Mouse (Mus musculus): ENCODE data around the gene Tmem189. TPM values are rescaled to one million over a fixed set of nuclear protein-coding genes. Genes with fewer than 3 reads are reported as not detected.

Tmem189 gene
- polyA plus RNA-seq, 1 experiment from 2014 or later, result 13.7 TPM

- Histone ChIP-seq H3K4me3 (ENCODE audit: low read depth, low read length) (no peak overlapping the region), H3K36me3 (ENCODE audit: control insufficient read depth, insufficient read depth) (no peaks in the 10 kb centered on the region), H3K4me2 (ENCODE audit: low read depth, low read length) (no peak overlapping the region), H3K9me3 (replicated peaks; ENCODE audit: control insufficient read depth, low read length) (no peaks in the 10 kb centered on the region), H3K27me3 (ENCODE audit: control insufficient read depth, insufficient read depth, low read depth, low read length) (no peaks in the 10 kb centered on the region; the same call in 1 of the 2 replicates), H3K4me1 (ENCODE audit: control insufficient read depth, low read depth, low read length) (no peaks in the 10 kb centered on the region), H3K9ac (ENCODE audit: low read depth, low read length) (no peak overlapping the region), H3K27ac (ENCODE audit: low read length) (no peak overlapping the region)
- WGBS (ENCODE audit: insufficient replicate concordance), result 22% methylated on average over 4 of the region's 4 CpGs
- no peak for ATAC-seq (ENCODE audit: low read depth)
Measured at GRCm38 (mm10) chr2:167596262-167596661, 93.4 kb downstream of the Tmem189 start.

DNA sequence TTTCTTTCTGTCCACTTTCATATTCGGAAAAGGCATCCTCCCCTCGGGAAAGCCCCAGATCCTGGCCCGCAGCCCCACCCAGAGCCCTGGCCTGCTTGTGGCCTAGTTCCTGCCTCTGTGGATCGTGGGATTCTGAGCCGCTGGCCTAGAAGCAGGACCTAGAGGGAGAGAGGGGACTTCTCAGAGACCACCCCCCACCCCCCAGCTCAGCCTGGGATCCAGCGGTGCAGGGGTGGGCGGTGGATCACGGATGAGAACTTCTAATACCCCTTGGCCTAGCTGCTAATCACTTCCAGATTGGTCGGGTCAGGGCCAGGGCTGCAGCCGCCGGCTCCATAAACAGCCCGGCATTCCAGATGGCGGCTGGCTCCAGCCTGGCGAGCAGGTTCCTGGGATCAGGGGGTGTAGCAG, 93.9 kb downstream of the Tmem189 start:
- H3K4me3 ChIP-seq (ENCODE audit: low read depth, low read length), result no peak overlapping the region
- H3K9me3 ChIP-seq (replicated peaks; ENCODE audit: control insufficient read depth, low read length), result no peaks in the 10 kb centered on the region
- H3K4me2 ChIP-seq (ENCODE audit: low read depth, low read length), result no peak overlapping the region
- no peak overlapping the region for H3K27ac ChIP-seq (ENCODE audit: low read length)
- no peaks in the 10 kb centered on the region for H3K36me3 ChIP-seq (ENCODE audit: control insufficient read depth, insufficient read depth)
- H3K27me3 ChIP-seq (ENCODE audit: control insufficient read depth, insufficient read depth, low read depth, low read length), result no peaks in the 10 kb centered on the region; the same call in 1 of the 2 replicates
- H3K4me1 ChIP-seq (ENCODE audit: control insufficient read depth, low read depth, low read length), result no peaks in the 10 kb centered on the region
- WGBS (ENCODE audit: insufficient replicate concordance), result 74% methylated on average over 14 of the region's 14 CpGs
- no peak for ATAC-seq (ENCODE audit: low read depth)
- no peak overlapping the region for H3K9ac ChIP-seq (ENCODE audit: low read depth, low read length)

- Histone ChIP-seq H3K27me3 (ENCODE audit: control insufficient read depth, insufficient read depth, low read depth, low read length) (no peaks in the 10 kb centered on the region; the same call in 1 of the 2 replicates), H3K9me3 (replicated peaks; ENCODE audit: control insufficient read depth, low read length) (no peaks in the 10 kb centered on the region), H3K9ac (ENCODE audit: low read depth, low read length) (no peak overlapping the region), H3K4me3 (ENCODE audit: low read depth, low read length) (no peak overlapping the region), H3K4me2 (ENCODE audit: low read depth, low read length) (no peak overlapping the region), H3K4me1 (ENCODE audit: control insufficient read depth, low read depth, low read length) (peaks cover 2% of the 10 kb centered on the region), H3K27ac (ENCODE audit: low read length) (no peak overlapping the region), H3K36me3 (ENCODE audit: control insufficient read depth, insufficient read depth) (no peaks in the 10 kb centered on the region)
- peak; percentile 55 for ATAC-seq (ENCODE audit: low read depth)
- 50% methylated on average over 10 of the region's 10 CpGs for WGBS (ENCODE audit: insufficient replicate concordance)
Measured at GRCm38 (mm10) chr2:167594444-167594934, 95.1 kb downstream of the Tmem189 start.

DNA sequence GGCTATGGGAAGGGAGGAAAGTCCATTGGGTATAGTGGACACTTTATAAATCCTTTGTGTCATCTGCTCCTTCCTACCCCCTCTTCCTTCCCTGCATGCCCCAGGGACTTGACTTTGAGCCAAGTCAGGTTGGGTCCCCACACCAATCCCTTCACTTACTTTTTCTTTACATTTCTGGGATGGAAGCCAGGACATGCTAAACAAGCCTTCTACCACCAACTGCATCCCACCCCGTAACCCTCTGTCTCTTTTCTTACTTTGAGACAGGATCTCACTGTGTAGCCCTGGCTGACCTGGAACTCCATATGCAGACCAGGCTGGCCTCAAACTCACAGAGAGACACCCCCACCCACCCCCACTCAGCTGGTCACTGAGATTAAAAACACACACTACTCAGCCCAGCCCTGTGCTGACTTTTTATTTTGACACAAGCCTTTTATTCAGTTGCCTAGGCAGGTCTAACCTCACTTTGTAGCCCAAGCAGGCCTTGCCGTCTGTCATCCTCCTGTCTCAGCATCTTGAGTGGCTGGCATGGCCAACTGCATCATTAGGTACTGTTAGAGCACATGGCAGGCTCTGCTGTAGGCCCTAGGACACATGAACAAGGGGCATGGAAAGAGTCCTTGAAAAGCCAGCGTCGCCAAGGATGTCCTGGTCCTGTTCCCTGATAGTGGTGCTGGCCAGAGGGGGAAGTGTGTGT, 95.9 kb downstream of the Tmem189 start:
- Histone ChIP-seq H3K4me1 (ENCODE audit: control insufficient read depth, low read depth, low read length) (peaks cover 9% of the 10 kb centered on the region), H3K4me3 (ENCODE audit: low read depth, low read length) (no peak overlapping the region), H3K27me3 (ENCODE audit: control insufficient read depth, insufficient read depth, low read depth, low read length) (no peaks in the 10 kb centered on the region; the same call in 1 of the 2 replicates), H3K9ac (ENCODE audit: low read depth, low read length) (no peak overlapping the region), H3K9me3 (replicated peaks; ENCODE audit: control insufficient read depth, low read length) (no peaks in the 10 kb centered on the region), H3K27ac (ENCODE audit: low read length) (no peak overlapping the region), H3K36me3 (ENCODE audit: control insufficient read depth, insufficient read depth) (no peaks in the 10 kb centered on the region), H3K4me2 (ENCODE audit: low read depth, low read length) (no peak overlapping the region)
- ATAC-seq (ENCODE audit: low read depth), result no peak
- WGBS (ENCODE audit: insufficient replicate concordance), result 59% methylated on average over 4 of the region's 4 CpGs

Small RNA genes within 50 kb of the gene (microRNA-seq; reads per million reads assigned to microRNA genes)
- not detected for gene Gm22355

Other genes with a start within 250 kb of the Tmem189 start
- gene Rnf114, start 197.2 kb downstream of the Tmem189 start, polyA plus RNA-seq (2015; fragmentation: Nextera tagmentation; extraction: Ambion mirVana), result 35.6 and 36.7 TPM in 2 replicates
- gene Spata2, start 196.9 kb downstream of the Tmem189 start, polyA plus RNA-seq (2015; fragmentation: Nextera tagmentation; extraction: Ambion mirVana), result 6.7 and 8.3 TPM in 2 replicates
- gene Snai1, start 151.6 kb downstream of the Tmem189 start, polyA plus RNA-seq (2015; fragmentation: Nextera tagmentation; extraction: Ambion mirVana), result 1.5 TPM in 2 replicates
- 168 and 175 TPM in 2 replicates for gene Ube2v1, start 57.7 kb downstream of the Tmem189 start, polyA plus RNA-seq (2015; fragmentation: Nextera tagmentation; extraction: Ambion mirVana)
- gene Gm20431, start 28.3 kb downstream of the Tmem189 start, polyA plus RNA-seq (2015; fragmentation: Nextera tagmentation; extraction: Ambion mirVana), result not detected in 2 replicates
- gene Cebpb, start 907 bp downstream of the Tmem189 start, polyA plus RNA-seq (2015; fragmentation: Nextera tagmentation; extraction: Ambion mirVana), result 0.46 and 0.61 TPM in 2 replicates
- gene Ptpn1, start 242.2 kb upstream of the Tmem189 start, polyA plus RNA-seq (2015; fragmentation: Nextera tagmentation; extraction: Ambion mirVana), result 22.0 and 22.4 TPM in 2 replicates